Comparison of ENCODE assay signal across 8 mouse cellular contexts in genomic region chr7:127674977-127675376, GRCm38 (mm10). TPM values are rescaled to one million over a fixed set of nuclear protein-coding genes. Genes with fewer than 3 reads are reported as not detected.
DNase-seq lines count a peak whose midpoint lies in the region; TF ChIP-seq lines count a peak whose summit lies in the region.

No protein-coding gene starts in this region.

- peak; percentile 98 for TF ChIP-seq CTCF in gastrocnemius, adult 2 months (IDR thresholded peaks at IDR 0.05)

- H3K4me3 ChIP-seq in gastrocnemius, adult 2 months = no peak overlapping the region

- intact Hi-C loops in gastrocnemius, adult 2 months (cut with DNase I) = loop anchor here (1.0 kb wide), 3 partner anchors 33 to 86 kb away; partner anchors contain the start of genes Bcl7c and Fbxl19

- H3K27ac ChIP-seq in gastrocnemius, adult 2 months = no peak overlapping the region

- DNase-seq in WW6 (ENCODE audit: low read depth, low spot score) = peak; percentile 70
- peak; percentile 68 to 83 for DNase-seq in cerebellum, postnatal 4 days (ENCODE audit: low spot score in 2 of 2)
- peak; percentile 89 for DNase-seq in gastrocnemius, adult 2 months
- peak; percentile 91 for DNase-seq in induced T-regulatory cell, adult 2 months (ENCODE audit: low read depth)
- DNase-seq in left cerebral cortex, adult 8-10 months (ENCODE audit: low spot score in 2 of 2) = peak; percentile 25 to 75
- peak; percentile 92 for DNase-seq in mesoderm, embryonic 11.5 days (ENCODE audit: low read depth, low spot score)
- DNase-seq in right cerebral cortex, postnatal 36 days (ENCODE audit: low spot score in 2 of 2) = peak; percentile 79 to 86
- peak; percentile 67 to 88 for DNase-seq in urinary bladder, postnatal 4 days (ENCODE audit: low spot score in 2 of 2)

RNA-seq across cellular contexts. Expression of gene Bcl7c, which starts 33.8 kb away (rescaled TPM):
- 10 to 100 TPM; 26.7 to 32.9 TPM for total RNA-seq in gastrocnemius, adult 2 months (2021)
- 10 to 100 TPM; 31.4 to 49.5 (median 43.6) TPM for total RNA-seq in left cerebral cortex, adult 8-10 months (2022)

RNA-seq across cellular contexts. Expression of gene Ctf1, which starts 37.6 kb away (rescaled TPM):
- total RNA-seq in gastrocnemius, adult 2 months (2021) = 10 to 100 TPM; 16.8 to 18.1 TPM
- total RNA-seq in left cerebral cortex, adult 8-10 months (2022) = 1 to 10 TPM; 3.1 to 6.9 (median 4.2) TPM

RNA-seq across cellular contexts. Expression of gene Ctf2, which starts 57.0 kb away (rescaled TPM):
- total RNA-seq in gastrocnemius, adult 2 months (2021) = not detected
- not detected for total RNA-seq in left cerebral cortex, adult 8-10 months (2022)

RNA-seq across cellular contexts. Expression of gene Zfp629, which starts 59.4 kb away (rescaled TPM):
- total RNA-seq in gastrocnemius, adult 2 months (2021) = 1 to 10 TPM; 9.3 TPM
- 10 to 100 TPM; 19.3 to 29.3 (median 21.9) TPM for total RNA-seq in left cerebral cortex, adult 8-10 months (2022)
